Mouse (Mus musculus): ENCODE results near the gene Abcc5.
"Not testable (repeated sequence)": the region's sequence is repeated elsewhere in the genome, so short reads cannot be mapped to it uniquely, and the experiment has no call there.

Abcc5 gene

DNA sequence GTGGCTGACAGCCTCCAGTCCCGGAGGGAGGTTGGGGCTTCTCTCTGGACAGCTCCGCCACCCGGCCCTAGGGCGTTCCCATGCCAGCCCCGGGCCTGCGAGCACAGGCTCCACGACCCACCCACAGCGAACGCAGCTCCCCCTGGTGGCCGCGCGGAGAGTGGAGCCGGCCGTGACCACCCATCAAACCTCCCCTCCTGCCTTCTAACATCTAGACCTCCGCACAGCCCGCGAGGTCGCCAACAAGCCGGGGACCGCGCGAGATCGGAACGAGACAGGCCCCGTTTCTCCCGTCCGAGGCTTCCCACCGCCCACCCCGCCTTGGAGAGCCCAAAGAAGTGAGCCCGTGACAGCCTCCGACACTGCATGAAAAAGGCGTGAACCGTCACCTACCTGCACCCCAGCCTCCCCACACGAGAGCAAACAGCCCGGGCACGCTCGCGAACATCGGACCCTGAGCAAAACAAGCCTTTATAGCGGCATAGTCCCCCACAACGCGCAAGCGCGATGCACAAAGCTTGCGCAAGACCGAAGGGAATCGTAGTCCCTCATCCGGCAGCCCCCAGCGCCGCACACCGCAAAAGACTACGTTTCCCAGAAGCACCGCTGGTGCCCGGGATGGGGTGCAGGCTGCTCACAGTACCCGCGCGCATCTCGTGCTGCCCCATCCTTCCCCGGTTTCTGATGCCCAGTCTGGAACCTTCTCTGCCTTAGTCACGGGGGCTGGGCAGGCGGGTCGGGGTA, at the start of gene Abcc5:
Gene Abcc5 (minus strand): TSS at position 540 of the 744 bp plus-strand sequence.
- in situ Hi-C loops (cut with MseI, MboI) = no loop called here

DNA sequence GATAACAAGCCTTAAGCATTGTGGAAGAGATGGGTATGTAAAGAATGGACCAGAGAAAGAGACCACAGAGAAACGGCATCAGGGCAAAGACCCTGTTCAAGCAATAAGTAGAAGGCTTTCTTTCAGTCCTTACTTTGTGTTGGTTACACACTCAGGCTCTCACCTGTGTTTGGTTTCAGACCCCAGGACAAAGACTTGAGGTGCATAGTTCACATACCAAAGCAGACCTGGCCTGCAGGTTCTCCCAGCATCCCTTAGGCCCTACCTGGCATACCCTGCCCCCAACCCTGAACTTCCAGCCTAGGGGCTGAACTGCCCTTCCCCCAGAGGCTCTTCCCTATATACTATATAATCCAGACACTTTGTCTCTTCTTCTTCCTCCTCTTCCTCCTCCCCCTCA, 49.1 kb upstream of the Abcc5 start:
- in situ Hi-C loops (cut with MseI, MboI) = no loop called here

DNA sequence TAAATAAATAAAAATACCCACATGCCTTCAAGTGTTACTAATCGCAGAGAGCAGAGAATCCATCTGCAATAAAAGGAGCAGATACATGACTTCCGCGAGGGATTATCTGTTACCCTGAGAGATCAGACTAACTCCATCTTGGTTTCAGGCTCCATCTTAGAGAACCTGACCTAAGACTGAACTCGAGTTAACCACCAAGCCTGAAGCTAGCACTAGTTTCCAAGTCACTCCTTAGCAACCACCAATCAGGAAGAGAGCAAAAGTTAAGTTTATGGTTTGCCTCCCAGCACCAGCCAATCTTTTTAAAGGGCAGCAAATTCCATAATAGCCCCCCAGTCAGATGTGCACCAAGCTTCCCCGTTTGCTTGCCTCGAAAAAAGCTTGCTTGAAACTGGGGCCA, 48.6 kb upstream of the Abcc5 start:
- in situ Hi-C loops (cut with MseI, MboI) = no loop called here

DNA sequence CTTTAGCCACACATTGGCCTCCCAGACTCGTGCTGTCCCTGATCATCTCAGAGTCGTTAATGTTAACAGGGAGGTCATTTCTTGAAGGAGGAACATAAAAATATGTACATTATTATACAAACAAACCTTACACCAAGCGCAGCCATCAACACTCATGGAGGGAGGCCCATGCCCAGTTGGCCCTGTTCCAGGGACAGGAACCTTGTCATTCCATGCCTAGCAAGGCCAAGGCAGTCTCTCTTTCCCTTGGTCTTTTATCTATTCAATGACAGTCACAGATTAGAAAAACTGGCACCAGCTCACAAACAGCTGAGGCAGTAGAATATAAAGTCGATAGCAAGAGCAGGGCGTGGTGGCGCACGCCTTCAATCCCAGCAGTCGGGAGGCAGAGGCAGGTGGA, 48.0 kb upstream of the Abcc5 start:
- in situ Hi-C loops (cut with MseI, MboI) = no loop called here

DNA sequence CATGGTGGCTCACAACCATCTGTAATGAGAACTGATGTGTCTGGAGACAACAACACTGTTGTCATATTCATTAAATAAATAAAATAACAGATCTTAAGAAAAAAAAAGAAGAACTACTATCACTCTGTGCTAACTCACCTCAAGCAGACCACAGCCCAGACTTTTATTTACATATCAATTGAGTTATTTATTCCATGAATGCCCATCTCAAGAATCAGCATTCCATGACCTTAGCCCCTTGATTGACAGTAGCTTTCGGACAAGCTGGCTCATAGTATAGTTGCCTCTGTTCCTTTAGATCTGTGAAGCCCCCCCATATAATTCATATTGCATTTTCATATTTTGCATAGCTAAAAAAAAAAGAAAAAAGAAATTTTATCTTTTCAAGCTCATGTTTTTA, 47.6 kb upstream of the Abcc5 start:
- in situ Hi-C loops (cut with MseI, MboI) = no loop called here

DNA sequence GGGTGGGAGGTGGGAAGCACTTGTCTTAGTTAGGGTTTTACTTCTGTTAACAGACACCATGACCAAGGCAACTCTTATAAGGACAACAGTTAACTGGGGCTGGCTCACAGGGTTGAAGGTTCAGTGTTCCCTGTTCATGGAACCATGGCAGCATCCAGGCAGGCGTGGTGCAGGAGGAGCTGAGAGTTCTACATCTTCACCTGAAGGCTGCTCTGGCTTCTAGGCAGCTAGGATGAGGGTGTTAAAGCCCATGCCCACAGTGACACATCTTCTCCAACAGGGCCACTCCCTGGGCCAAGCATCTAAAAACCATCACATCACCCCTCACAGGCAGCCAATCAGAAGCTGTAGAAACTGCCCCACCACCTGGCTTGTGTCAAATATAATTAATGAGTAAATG, 45.5 kb upstream of the Abcc5 start:
- in situ Hi-C loops (cut with MseI, MboI) = no loop called here

DNA sequence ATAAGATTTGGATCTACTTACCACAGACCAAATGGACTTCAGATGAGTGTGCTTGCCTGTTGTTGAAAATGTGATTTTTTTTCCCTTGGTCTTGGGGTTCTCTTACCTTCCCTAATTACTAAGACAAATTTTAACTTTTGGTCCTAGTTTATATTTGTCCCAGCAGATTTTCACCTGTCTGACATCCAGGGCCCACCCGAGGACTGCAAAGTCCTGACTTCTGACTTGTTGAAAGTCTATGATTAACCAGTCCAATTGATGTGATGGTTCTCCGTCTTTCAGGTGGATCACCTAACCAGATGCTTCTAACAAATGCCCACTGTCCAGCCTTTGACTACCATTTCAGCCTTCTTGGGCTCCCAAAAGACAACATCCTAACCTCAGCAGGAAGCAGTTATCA, 44.8 kb upstream of the Abcc5 start:
- in situ Hi-C loops (cut with MseI, MboI) = no loop called here

DNA sequence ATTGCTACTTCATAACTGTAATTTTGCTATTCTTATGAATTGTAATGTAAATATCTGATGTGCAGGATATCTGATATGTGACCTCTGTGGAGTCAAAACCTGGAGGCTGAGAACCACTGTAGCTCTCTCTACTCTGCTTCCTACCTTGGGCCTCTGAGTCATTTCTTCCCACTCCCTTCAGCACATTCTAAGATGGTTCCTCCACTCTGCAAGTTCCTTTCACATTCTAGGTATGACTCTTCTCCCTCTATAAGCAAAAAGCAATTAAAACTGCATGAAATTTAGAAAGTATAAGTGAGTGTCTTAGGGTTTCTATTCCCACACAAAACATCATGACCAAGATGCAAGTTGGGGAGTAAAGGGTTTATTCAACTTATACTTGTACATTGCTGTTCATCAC, 38.5 kb upstream of the Abcc5 start:
- in situ Hi-C loops (cut with MseI, MboI) = no loop called here

DNA sequence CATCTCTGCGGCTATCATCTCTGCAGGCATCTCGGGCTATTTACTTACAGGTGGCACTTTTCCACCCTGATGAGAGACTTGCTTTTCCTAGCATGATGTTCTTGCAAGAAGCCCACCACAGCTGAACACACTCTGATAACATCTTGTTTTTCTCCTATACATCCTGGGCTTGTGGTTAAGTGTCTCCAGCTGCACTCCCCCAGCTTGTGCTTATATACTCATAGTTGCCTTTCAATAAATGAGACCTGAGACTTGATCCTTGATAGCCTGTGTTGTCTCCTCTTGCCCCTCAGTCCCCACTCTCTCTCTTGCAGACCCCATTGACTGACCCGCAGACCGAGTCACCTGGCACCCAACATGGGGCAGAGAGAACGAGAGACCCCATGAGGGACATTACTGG, 32.5 kb upstream of the Abcc5 start:
- in situ Hi-C loops (cut with MseI, MboI) = not testable (repeated sequence)

DNA sequence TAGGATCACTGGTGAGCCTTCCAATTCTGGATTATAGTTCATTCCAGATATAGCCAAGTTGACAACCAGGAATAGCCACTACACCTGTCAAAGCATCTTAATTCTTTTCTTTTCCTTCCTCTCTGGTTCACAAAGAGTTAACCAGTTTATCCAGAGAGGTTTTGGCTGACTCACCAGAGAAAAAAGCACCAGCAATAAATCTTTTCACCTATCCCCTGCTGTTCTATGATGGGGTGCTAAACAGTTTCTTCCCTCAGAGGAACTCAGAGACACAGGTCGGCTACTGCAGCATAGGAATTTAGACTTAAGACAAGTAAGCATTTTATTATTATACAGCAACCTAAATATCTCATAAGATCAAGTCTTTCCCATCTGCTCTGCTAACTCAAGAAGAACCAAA, 29.9 kb upstream of the Abcc5 start:
- in situ Hi-C loops (cut with MseI, MboI) = no loop called here

DNA sequence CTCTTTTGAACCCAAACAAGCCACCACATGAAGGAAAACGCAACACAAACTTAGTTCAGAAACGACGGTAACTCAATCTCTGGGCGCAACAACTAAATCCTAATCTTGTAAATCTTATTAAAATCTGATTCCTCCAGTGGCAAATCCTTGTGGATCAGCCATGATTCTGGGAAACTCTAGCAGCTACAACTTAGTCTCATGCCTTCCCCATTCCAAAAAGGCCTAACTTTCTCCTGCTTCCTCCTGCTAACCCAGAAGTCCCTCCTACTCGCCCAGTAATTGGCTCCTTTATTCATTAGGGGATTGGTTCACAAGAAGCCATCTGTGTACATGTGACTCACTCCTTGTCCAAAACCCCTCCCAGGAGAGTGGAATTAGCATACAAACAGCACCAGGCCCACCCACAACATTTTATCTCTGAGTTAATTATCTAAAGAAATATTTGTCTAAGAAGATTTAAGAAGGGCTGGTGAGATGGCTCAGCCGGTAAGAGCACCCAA, 28.0 kb upstream of the Abcc5 start:
- in situ Hi-C loops (cut with MseI, MboI) = no loop called here

DNA sequence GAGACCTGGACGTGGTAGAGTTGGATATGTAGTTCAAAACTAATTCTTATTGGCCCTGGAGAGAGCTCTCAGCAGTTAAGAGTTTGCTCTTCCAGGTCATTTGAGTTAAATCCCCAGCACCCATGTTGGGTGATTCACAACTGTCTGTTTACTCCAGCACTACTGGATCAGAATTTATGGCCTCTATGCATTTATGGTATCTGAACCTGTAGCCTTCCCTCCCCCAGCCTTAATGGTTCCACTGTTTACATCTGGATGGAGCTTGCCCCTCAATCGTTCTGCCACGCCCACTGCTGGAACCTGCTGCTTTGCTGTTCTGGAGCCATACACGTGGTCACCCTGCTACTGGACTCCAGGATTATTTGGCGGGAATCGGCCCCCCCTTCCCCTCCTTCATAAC, 25.6 kb upstream of the Abcc5 start:
- in situ Hi-C loops (cut with MseI, MboI) = no loop called here

DNA sequence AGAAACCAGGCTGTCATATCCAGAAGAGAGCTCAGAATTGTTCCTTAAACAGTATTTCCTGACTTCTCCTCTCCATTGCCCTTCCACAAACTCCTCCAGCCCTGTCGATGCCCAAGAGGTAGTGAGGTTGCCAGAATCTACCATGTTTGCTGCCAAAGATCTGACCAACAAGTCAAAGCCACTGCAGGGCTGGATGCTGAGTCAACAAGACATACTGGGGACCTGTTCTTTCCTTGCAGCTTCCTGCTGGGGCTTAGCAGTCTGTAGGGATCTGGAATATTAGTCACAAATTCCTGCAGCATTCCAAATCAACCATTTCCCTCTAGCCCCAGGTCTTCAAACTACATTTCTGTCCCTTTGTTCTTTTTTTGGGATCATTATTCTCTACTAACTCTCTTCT, 19.7 kb upstream of the Abcc5 start:
- in situ Hi-C loops (cut with MseI, MboI) = no loop called here

DNA sequence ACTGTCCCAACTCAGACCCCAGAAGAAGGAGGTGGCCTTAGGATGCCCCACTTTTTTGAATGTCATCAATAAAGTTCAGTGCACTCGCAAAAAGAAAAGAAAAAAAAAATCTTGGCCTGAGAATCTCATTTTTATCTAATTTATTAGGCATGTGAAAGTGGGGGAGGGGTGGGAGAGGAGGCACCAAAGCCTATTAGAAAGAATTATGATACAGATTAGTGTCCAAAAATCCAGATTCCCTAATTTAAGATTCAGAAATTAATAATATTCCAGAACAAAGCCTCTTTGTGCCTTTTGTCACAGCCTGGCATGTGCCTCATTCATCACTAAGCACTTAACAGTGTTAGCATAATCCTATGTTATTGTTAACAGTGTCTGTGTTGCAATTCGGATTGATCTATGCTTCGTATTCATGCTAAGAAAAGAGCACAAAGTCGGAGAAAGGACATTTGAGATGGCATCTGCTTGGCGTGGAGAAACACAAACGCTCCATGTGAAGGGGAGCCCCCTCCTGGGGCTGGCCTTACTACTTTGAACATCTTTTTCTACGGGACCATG, 18.7 kb upstream of the Abcc5 start:
- in situ Hi-C loops (cut with MseI, MboI) = no loop called here

DNA sequence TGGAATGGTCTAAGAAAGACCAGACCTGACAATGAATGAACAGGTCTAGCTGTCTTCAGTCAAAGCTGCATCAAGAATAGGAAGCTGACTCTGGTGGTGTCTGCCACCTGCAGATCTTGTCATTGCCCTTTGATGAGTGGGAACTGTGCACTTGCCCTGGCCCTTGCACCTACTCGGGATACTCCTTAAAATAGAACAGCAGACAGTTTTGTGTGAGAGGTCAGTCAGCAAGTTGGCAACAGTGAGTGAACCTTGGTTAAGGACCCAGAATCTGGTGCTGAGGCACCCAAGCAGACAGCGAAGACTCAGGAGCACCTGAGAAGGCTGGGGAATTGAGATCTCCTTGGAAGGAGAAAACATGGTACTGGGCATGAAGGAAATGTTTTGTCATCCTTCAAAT, 16.7 kb upstream of the Abcc5 start:
- in situ Hi-C loops (cut with MseI, MboI) = no loop called here

DNA sequence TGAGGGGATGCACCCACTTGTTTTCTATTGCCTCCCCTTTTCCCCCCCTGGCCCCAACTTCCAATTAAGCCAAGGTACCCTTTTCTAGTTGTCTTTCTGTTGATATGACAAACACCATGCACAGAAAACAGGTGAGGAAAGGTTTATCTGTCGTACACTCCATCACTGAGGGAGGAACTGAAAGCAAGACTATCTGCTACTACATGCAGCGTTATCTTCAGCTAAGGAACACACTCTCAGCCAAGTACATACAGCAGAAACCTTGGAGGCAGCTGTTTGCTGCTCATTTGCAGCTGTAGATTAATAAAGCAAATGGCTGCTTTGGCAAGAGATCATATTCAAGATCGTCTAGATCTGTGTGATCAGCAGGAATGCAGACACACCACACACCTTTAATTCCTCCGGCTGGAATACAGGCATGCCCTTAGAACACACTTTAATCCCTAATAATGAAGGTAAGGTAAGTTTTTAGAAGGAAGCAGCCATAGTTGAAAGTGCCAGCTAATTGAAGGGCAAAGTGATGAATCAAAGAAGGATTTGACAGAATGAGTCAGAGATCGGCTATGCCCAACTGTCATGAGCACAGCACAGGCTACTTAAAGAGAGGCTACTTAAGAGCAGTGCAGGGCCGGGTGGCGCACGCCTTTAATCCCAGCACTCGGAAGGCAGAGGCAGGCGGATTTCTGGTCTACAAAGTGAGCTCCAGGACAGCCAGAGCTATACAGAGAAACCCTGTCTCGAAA, 12.7 kb upstream of the Abcc5 start:
- in situ Hi-C loops (cut with MseI, MboI) = no loop called here

DNA sequence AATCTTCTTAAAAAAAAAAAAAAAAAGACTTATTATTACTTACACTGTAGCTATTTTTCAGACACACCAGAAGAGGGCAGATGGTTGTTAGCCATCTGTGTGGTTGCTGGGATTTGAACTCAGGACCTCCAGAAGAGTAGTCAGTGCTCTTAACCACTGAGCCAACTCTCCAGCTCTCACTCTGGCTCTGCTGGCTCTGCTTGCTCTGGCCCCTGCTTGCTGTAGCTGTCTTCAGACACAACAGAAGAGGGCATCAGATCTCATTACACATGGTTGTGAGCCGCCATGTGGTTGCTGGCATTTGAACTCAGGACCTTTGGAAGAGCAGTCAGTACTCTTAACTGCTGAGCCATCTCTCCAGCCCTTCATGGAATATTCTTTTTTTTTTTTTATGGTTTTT, 11.9 kb upstream of the Abcc5 start:
- in situ Hi-C loops (cut with MseI, MboI) = not testable (repeated sequence)

DNA sequence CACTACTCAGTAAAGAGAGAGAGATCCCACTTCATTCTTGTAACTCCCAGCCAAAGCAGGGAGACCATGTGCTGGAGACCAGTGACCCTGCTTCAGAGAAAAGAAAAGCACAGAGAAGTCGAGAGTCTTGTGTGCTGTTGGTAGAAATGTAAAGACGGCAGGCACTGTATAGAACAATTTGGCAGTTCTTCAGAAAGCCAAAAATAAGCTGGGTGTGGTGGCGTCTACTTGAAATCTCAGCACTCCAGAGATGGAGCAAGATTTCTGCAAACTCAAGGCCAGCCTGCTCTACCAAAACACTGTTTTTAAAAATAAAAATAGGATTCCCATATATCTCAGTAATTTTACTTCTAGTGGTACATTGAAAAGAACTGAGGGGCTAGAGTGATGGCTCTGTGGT, 10.1 kb upstream of the Abcc5 start:
- in situ Hi-C loops (cut with MseI, MboI) = no loop called here

DNA sequence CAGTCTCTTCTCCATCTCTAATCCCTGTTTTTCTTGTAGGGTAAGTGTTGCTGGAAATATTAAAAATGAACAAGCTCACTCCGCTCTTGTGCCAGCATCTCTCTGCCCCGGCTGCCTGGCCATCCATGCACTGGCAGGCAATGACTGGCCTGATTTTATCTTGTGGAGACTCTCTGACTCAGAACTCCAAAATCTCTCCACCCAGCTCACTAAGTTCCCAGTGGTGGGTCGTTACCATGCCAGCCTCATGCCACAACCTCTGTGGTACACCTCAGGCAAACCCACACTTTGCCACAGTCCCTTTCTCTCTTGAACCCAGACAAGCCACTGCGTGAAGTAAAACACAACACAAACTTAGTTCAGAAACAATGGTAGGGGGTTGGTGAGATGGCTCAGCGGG, 3.1 kb upstream of the Abcc5 start:
- in situ Hi-C loops (cut with MseI, MboI) = no loop called here

DNA sequence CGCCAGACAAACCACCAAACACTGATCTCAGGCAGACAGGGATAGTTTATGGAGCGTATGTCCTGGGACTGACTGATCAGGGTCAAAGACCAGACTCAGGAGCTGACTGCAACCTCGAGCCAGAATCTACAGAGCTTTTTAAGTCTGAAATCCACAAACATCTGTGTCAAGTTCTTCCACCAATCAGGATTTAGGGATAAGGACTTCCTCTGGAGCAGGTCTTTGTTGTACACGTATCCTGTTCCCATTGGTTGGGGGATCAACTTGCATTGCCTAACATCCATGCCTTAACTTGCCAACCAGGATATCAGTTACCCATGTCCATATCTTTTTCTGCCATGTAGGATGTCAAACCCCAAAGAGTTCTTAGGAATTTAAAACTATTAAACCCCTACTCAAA, 1.4 kb upstream of the Abcc5 start:
- in situ Hi-C loops (cut with MseI, MboI) = no loop called here

DNA sequence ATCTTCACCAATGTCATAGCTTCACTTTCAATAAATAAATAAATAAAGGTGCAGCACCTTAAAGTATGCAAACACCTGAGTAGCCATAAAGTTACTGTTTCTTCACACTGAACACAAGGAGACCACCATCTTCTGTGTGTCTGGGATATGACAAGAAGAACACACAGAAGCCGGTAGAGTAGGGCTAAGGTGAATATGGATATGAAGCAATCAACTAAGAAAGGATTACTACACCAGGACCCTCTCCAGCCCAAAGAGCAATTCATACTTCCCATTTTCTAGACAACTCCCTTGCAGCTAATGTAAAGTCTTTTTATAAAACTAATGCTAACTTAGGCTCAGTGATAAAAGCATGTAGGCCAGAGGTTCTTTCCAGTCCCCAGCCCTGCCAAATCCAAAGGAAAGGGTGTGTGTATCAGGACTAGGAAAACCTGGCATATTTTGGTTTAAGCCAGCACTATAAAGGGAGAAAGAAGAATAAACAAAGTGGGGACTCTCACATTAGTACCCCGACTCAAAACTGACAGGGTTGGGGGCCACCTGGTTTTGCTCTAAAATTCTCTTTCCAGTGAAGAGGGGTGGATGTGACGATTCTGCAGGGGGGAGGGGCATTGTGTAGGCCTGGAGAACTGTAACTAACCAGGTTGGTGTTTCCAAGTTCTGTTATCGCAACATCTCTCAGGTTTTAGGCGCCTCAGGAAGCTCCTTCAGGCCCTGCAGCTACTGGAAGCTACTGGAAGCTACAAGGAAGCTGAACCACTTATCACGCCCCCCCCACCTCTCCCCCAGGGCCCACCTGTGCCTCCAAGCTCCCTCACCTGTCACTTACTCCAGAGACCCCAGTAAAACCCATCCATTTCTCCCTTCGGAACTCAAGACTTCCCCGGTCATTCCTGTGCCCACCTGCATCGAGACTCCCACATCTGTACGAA, 1.2 kb downstream of the Abcc5 start:
- in situ Hi-C loops (cut with MseI, MboI) = no loop called here

DNA sequence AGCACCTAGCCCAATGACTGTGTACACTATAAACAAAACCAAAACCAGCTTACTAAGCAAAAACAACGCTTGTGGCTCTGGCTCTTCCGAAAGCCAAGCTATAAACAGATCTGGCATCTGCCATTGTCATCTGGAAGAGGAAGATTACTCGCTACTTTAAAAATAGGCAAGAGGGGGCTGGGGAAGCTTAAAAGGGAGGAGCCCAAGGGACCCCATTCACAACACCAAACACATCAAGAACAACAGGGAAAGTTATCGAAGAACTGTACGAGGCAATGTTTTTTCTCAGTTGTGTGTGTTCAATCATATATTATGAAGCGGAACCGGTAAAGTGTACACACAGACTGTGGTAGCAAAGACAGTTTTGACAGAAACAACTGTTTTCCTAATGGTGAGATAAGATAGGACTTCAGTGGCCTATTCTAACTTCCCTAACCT, 1.9 kb downstream of the Abcc5 start:
- in situ Hi-C loops (cut with MseI, MboI) = no loop called here
